In the genomic region with DNA sequence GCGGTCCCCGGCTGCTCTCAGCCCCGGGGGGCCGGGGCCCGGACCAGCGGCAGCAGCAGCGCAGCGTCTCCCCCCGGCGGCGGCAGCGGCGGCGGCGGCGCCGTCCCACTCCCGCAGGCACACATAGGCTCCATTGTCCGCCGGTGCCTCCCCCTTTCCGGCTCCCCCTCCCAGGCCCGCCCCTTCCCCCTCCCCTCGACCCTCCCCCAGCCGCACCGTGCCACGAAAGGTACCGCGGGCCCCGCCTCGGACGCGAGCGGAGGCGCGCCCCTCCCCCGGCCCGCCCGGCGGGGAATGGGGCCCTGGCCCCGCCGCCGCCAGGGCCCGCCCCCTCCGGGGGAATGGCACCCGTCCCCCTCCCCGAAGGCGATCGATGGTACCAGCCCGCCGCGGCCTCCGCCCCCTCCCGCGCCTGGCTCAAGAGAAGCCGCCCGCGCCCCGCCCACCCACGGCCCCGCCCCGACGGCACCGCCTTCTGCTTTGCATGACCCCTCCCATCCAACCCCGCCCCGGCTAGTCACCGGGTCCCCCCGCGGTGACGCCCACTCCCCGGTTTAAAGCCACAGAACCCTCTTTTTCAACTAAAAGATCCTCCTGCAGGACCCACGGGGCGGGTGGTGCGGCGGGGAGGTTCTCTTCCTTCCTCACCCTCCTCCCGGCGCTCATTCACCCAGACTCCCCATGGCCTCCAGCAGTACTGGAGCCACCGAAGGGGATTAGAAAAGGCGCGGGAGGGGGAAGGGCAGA, we compare ENCODE assay signal across 8 mouse cellular contexts.
DNase-seq lines count a peak whose midpoint lies in the region; ATAC-seq lines count a peak whose summit lies in the region.

No protein-coding gene starts in this region.

- 2% methylated on average over 49 of the region's 79 CpGs for WGBS in heart, embryonic 14.5 days
- WGBS in liver, embryonic 13.5 days (ENCODE audit: insufficient replicate concordance), result 2% methylated on average over 42 of the region's 79 CpGs
- WGBS in stomach, embryonic 16.5 days, result 2% methylated on average over 54 of the region's 79 CpGs

- ATAC-seq in heart, embryonic 14.5 days (ENCODE audit: insufficient number of reproducible peaks, insufficient read depth, low FRiP score, low read depth), result peak; percentile 92
- ATAC-seq in liver, embryonic 13.5 days (ENCODE audit: low read depth), result peak; percentile 87
- ATAC-seq in stomach, embryonic 16.5 days (ENCODE audit: insufficient read depth, low FRiP score), result peak; percentile 94

- H3K9ac ChIP-seq in heart, embryonic 14.5 days (ENCODE audit: low read length), result peak overlapping the region; percentile 92
- peak overlapping the region; percentile 76 for H3K9ac ChIP-seq in liver, embryonic 13.5 days
- peak overlapping the region; percentile 93 for H3K9ac ChIP-seq in stomach, embryonic 16.5 days (ENCODE audit: low read length)

- peaks cover 14% of the 10 kb centered on the region for H3K36me3 ChIP-seq in heart, embryonic 14.5 days (ENCODE audit: control insufficient read depth, insufficient read depth, low read length)
- H3K36me3 ChIP-seq in liver, embryonic 13.5 days, result no peaks in the 10 kb centered on the region
- no peaks in the 10 kb centered on the region for H3K36me3 ChIP-seq in stomach, embryonic 16.5 days (ENCODE audit: control insufficient read depth, insufficient read depth, low read length)

- no peaks in the 10 kb centered on the region for H3K9me3 ChIP-seq in heart, embryonic 14.5 days (ENCODE audit: control insufficient read depth, low read length)
- no peaks in the 10 kb centered on the region for H3K9me3 ChIP-seq in liver, embryonic 13.5 days (replicated peaks)
- no peaks in the 10 kb centered on the region for H3K9me3 ChIP-seq in stomach, embryonic 16.5 days (replicated peaks; ENCODE audit: control insufficient read depth, low read length)

- peak overlapping the region; percentile 93 to 94 for H3K27ac ChIP-seq in heart, embryonic 14.5 days (replicated peaks in 1 of 2; ENCODE audit: control insufficient read depth in 1 of 2, insufficient read depth in 1 of 2, low read depth in 2 of 2, low read length in 2 of 2)
- peak overlapping the region; percentile 72 for H3K27ac ChIP-seq in liver, embryonic 13.5 days
- H3K27ac ChIP-seq in stomach, embryonic 16.5 days (ENCODE audit: low read length), result peak overlapping the region; percentile 96

- DNase-seq in CD4-positive helper T cell, adult 2 months (ENCODE audit: low read depth, low spot score), result peak; percentile 96
- DNase-seq in brain, embryonic 18.5 days (ENCODE audit: low read depth, low spot score), result peak; percentile 85
- peak; percentile 18 for DNase-seq in fat pad, adult 2 months (ENCODE audit: extremely low read depth, low read depth, low spot score)
- DNase-seq in kidney, postnatal 14 days, result peak; percentile 97
- DNase-seq in liver, embryonic 13.5 days, result peak; percentile 79
- peak; percentile 98 for DNase-seq in neural tube, embryonic 10.5 days (ENCODE audit: extremely low spot score, low spot score)

- peak overlapping the region; percentile 70 to 83 for H3K4me3 ChIP-seq in heart, embryonic 14.5 days (ENCODE audit: control insufficient read depth in 1 of 2, insufficient read depth in 1 of 2, low read depth in 1 of 2, low read length in 2 of 2)
- peak overlapping the region; percentile 67 for H3K4me3 ChIP-seq in liver, embryonic 13.5 days (replicated peaks)
- H3K4me3 ChIP-seq in stomach, embryonic 16.5 days (replicated peaks; ENCODE audit: low read length), result peak overlapping the region; percentile 80

- H3K4me2 ChIP-seq in heart, embryonic 14.5 days (ENCODE audit: low read length), result peak overlapping the region; percentile 73
- peak overlapping the region; percentile 83 for H3K4me2 ChIP-seq in liver, embryonic 13.5 days
- H3K4me2 ChIP-seq in stomach, embryonic 16.5 days (ENCODE audit: low read depth, low read length), result peak overlapping the region; percentile 97

- peaks cover 4 to 31% of the 10 kb centered on the region in 2 experiments for H3K4me1 ChIP-seq in heart, embryonic 14.5 days (ENCODE audit: control insufficient read depth in 2 of 2, insufficient read depth in 2 of 2, low read length in 2 of 2)
- peaks cover 24% of the 10 kb centered on the region for H3K4me1 ChIP-seq in liver, embryonic 13.5 days (replicated peaks)
- peaks cover 24% of the 10 kb centered on the region for H3K4me1 ChIP-seq in stomach, embryonic 16.5 days (ENCODE audit: control insufficient read depth, insufficient read depth, low read length)

- no peaks in the 10 kb centered on the region for H3K27me3 ChIP-seq in heart, embryonic 14.5 days (ENCODE audit: control insufficient read depth, insufficient read depth, low read length)
- peaks cover 16% of the 10 kb centered on the region for H3K27me3 ChIP-seq in liver, embryonic 13.5 days
- no peaks in the 10 kb centered on the region for H3K27me3 ChIP-seq in stomach, embryonic 16.5 days (ENCODE audit: control insufficient read depth, insufficient read depth, low read length)

Comparison
In these comparisons a context has a peak if more than half of its experiments do, and no peak if none do; other contexts are left out.
1. Peak in every context shown above with its lines: DNase-seq, ATAC-seq, H3K4me3 ChIP-seq and H3K27ac ChIP-seq.
2. DNase-seq: peak in every context shown above with its lines; median percentile 98 in neural tube, embryonic 10.5 days; 97 in kidney, postnatal 14 days; 96 in CD4-positive helper T cell, adult 2 months; 85 in brain, embryonic 18.5 days; 79 in liver, embryonic 13.5 days; 18 in fat pad, adult 2 months.